ENCODE assay signal across 8 mouse cellular contexts in the genomic region with DNA sequence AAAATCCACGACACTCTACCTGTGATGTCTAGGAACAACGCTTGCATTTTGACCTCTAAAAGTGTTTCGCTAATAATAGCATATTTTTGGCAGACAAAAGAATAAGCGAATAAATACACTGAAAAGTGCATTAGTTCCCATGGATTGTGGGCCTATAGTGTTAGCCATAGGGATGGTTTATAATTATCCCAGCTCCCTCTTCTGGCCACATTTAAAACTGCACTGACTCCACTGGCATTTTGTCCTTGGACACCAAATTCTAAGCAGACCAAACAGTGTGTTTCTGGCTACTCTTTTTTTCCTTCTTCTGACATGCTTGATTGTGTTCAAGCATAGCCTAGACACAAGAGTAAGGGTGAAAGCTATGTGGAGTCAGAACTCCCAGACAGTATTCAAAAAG.
DNase-seq lines count a peak whose midpoint lies in the region; ATAC-seq and TF ChIP-seq lines count a peak whose summit lies in the region.

No protein-coding gene starts in this region.

- H3K27me3 ChIP-seq in heart, postnatal 0 days (ENCODE audit: control insufficient read depth, insufficient read depth, low read length): no peaks in the 10 kb centered on the region

- DNase-seq in cerebellum, adult 11-12 months: no peak
- peak; percentile 43 for DNase-seq in R1 (ENCODE audit: low read depth, low spot score)
- peak; percentile 31 to 66 for DNase-seq in cerebellum, postnatal 4 days (ENCODE audit: low spot score in 2 of 2)
- peak; percentile 20 for DNase-seq in heart, postnatal 0 days (ENCODE audit: low spot score)
- DNase-seq in layer of hippocampus, adult 8-10 months (ENCODE audit: low spot score in 2 of 2): peak; percentile 40 to 61
- DNase-seq in yolk sac, embryonic 10.5 days (ENCODE audit: low spot score): peak; percentile 6

- no peak overlapping the region for H3K27ac ChIP-seq in heart, postnatal 0 days (ENCODE audit: low read depth)

- peak; percentile 80 for TF ChIP-seq CTCF in heart, postnatal 0 days (IDR thresholded peaks at IDR 0.05; ENCODE audit: low read depth)

- H3K4me1 ChIP-seq in heart, postnatal 0 days (ENCODE audit: control insufficient read depth, insufficient read depth): no peaks in the 10 kb centered on the region

- no peaks in the 10 kb centered on the region for H3K36me3 ChIP-seq in heart, postnatal 0 days (replicated peaks; ENCODE audit: control insufficient read depth, insufficient read depth, low read length)

- H3K4me2 ChIP-seq in heart, postnatal 0 days (ENCODE audit: low read depth, low read length): no peak overlapping the region

- TF ChIP-seq EP300 in heart, postnatal 0 days (IDR thresholded peaks at IDR 0.05; ENCODE audit: low read depth): no peak

- no peak overlapping the region for H3K9ac ChIP-seq in heart, postnatal 0 days (replicated peaks; ENCODE audit: low read depth, low read length)

- 39% methylated on average over 4 of the region's 4 CpGs for WGBS in heart, postnatal 0 days

- ATAC-seq in cerebellum, adult (ENCODE audit: insufficient number of reproducible peaks, low FRiP score, low TSS enrichment): peak; percentile 82
- ATAC-seq in heart, postnatal 0 days (ENCODE audit: insufficient read depth, low read depth): no peak
- ATAC-seq in megakaryocyte progenitor cell, adult 5-6 weeks (replicated peaks; ENCODE audit: poor library complexity): 0 out of 2 replicates have a peak, but pooled peaks have one; percentile 52

- no peaks in the 10 kb centered on the region for H3K9me3 ChIP-seq in heart, postnatal 0 days (replicated peaks; ENCODE audit: control insufficient read depth, low read length)

- H3K4me3 ChIP-seq in heart, postnatal 0 days (ENCODE audit: low read depth, low read length): no peak overlapping the region
